Mouse (Mus musculus) embryonic facial prominence, embryonic 11.5 days (tissue): Measurements from ENCODE around the gene Acly. TPM values are rescaled to one million over a fixed set of nuclear protein-coding genes. Genes with fewer than 3 reads are reported as not detected.

Experiments
- ATAC-seq: fragments of 200-750 bp; cut with Nextera tagmentation; replicated peaks from 2 replicates; pipeline ENCODE4 v1.8.0; 2017; ENCODE audit warnings: low read depth; ENCODE audit not compliant: insufficient number of reproducible peaks, low FRiP score, low TSS enrichment
- DNase-seq: peaks from one replicate; pipeline ENCODE4 v3.0.0-alpha.2; 2015; ENCODE audit warnings: low spot score
- H3K27ac ChIP-seq: fragments of 300-500 bp; sonication (generic); replicated peaks from 2 replicates; pipeline ENCODE4 v1.5.1; 2014; ENCODE audit warnings: mild to moderate bottlenecking, low read depth, low read length, control low read depth
- H3K27me3 ChIP-seq: fragments of 300-500 bp; sonication (generic); 2 replicates; pipeline ENCODE4 v1.6.1; 2014; ENCODE audit warnings: mild to moderate bottlenecking, low read length, moderate library complexity, mixed read lengths; ENCODE audit not compliant: control insufficient read depth, insufficient read depth
- H3K36me3 ChIP-seq: fragments of 300-500 bp; sonication (generic); replicated peaks from 2 replicates; pipeline ENCODE4 v1.6.1; 2014; ENCODE audit warnings: low read depth, mild to moderate bottlenecking, low read length, moderate library complexity, mixed read lengths; ENCODE audit not compliant: control insufficient read depth, insufficient read depth
- H3K4me1 ChIP-seq: fragments of 300-500 bp; sonication (generic); 2 replicates; pipeline ENCODE4 v1.6.1; 2014; ENCODE audit warnings: low read length, mixed read lengths; ENCODE audit not compliant: control insufficient read depth, insufficient read depth
- H3K4me2 ChIP-seq: fragments of 300-500 bp; sonication (generic); 2 replicates; pipeline ENCODE4 v1.6.1; 2014; ENCODE audit warnings: low read depth, mild to moderate bottlenecking, control low read depth, low read length, moderate library complexity
- H3K4me3 ChIP-seq: fragments of 300-500 bp; sonication (generic); 2 replicates; pipeline ENCODE4 v1.5.1; 2014; ENCODE audit warnings: low read depth, low read length, control low read depth
- H3K9ac ChIP-seq: fragments of 300-500 bp; sonication (generic); replicated peaks from 2 replicates; pipeline ENCODE4 v1.6.1; 2014; ENCODE audit warnings: mild to moderate bottlenecking, control low read depth, low read length
- H3K9me3 ChIP-seq: fragments of 300-500 bp; sonication (generic); replicated peaks from 2 replicates; pipeline ENCODE4 v1.6.1; 2016; ENCODE audit warnings: mild to moderate bottlenecking, low read length, inconsistent platforms, mixed read lengths; ENCODE audit not compliant: control insufficient read depth
- WGBS: fragments of 180-500 bp; shearing (Covaris S2); extraction: QIAGEN DNeasy Blood & Tissue Kit; methylation state at CpG from one replicate; pipeline ENCODE4 v1.1.7; 2014; 5-methylcytosine and 5-hydroxymethylcytosine counted together
- polyA plus RNA-seq: library from polyadenylated mRNA; unstranded; fragments of >200 nt; fragmentation: Nextera tagmentation; extraction: Ambion mirVana; gene quantifications from 2 replicates; pipeline ENCODE4 v1.2.1, GENCODE M21; 2014

Gene Acly
- polyA plus RNA-seq, 1 experiment from 2014 or later = 200 TPM

- ATAC-seq (no peak), DNase-seq (no peak)
- peak overlapping the region; percentile 76 for H3K4me2 ChIP-seq
- H3K36me3 ChIP-seq = no peaks in the 10 kb centered on the region
- H3K4me3 ChIP-seq = peak overlapping the region; percentile 89
- H3K27me3 ChIP-seq = no peaks in the 10 kb centered on the region
- 23% methylated on average over 19 of the region's 19 CpGs for WGBS
- H3K4me1 ChIP-seq = peaks cover 5% of the 10 kb centered on the region; the same call in 1 of the 2 replicates
- peak overlapping the region; percentile 43 for H3K9ac ChIP-seq
- peak overlapping the region; percentile 7; the same call in 1 of the 2 replicates for H3K27ac ChIP-seq
- no peaks in the 10 kb centered on the region for H3K9me3 ChIP-seq
These were observed 770 bp upstream of the Acly start for GRCm38 (mm10) chr11:100528375-100529165.

GRCm38 (mm10) chr11:100527066-100527457 lies 738 bp downstream of the Acly start:
- Histone ChIP-seq H3K27me3 (no peaks in the 10 kb centered on the region), H3K9ac (peak overlapping the region; percentile 84)
- 0% methylated on average over 26 of the region's 26 CpGs for WGBS

GRCm38 (mm10) chr11:100526052-100526816 lies 1.6 kb downstream of the Acly start:
- WGBS = 9% methylated on average over 15 of the region's 15 CpGs
- DNase-seq (peak; percentile 19), ATAC-seq (no peak)
- Histone ChIP-seq H3K27ac (no peak overlapping the region), H3K9me3 (no peaks in the 10 kb centered on the region), H3K9ac (peak overlapping the region; percentile 84), H3K4me1 (peaks cover 5% of the 10 kb centered on the region; the same call in 1 of the 2 replicates), H3K36me3 (peaks cover 10% of the 10 kb centered on the region), H3K27me3 (no peaks in the 10 kb centered on the region), H3K4me2 (peak overlapping the region; percentile 89), H3K4me3 (peak overlapping the region; percentile 89)

More at GRCm38 (mm10) chr11:100527066-100527457, 738 bp downstream of the Acly start:
- peaks cover 5% of the 10 kb centered on the region; the same call in 1 of the 2 replicates for H3K4me1 ChIP-seq
- H3K27ac ChIP-seq = peak overlapping the region; percentile 82
- ATAC-seq (peak; percentile 57), DNase-seq (peak; percentile 71)
- peak overlapping the region; percentile 89 for H3K4me2 ChIP-seq
- H3K36me3 ChIP-seq = peaks cover 10% of the 10 kb centered on the region
- H3K9me3 ChIP-seq = no peaks in the 10 kb centered on the region
- H3K4me3 ChIP-seq = peak overlapping the region; percentile 89

- 40% methylated on average over 11 of the region's 11 CpGs for WGBS
- Histone ChIP-seq H3K4me3 (no peak overlapping the region; the same call in 1 of the 2 replicates), H3K4me2 (peak overlapping the region; percentile 89), H3K27ac (no peak overlapping the region), H3K4me1 (peaks cover 5% of the 10 kb centered on the region; the same call in 1 of the 2 replicates), H3K9me3 (no peaks in the 10 kb centered on the region), H3K27me3 (no peaks in the 10 kb centered on the region), H3K36me3 (peaks cover 10% of the 10 kb centered on the region), H3K9ac (no peak overlapping the region)
- ATAC-seq (no peak), DNase-seq (no peak)
These were observed 2.7 kb downstream of the Acly start for GRCm38 (mm10) chr11:100524987-100525630.

- H3K4me2 ChIP-seq = no peak overlapping the region
- no peak for DNase-seq
- no peaks in the 10 kb centered on the region for H3K9me3 ChIP-seq
- H3K27me3 ChIP-seq = no peaks in the 10 kb centered on the region
- WGBS = 84% methylated on average over 5 of the region's 5 CpGs
- H3K4me1 ChIP-seq = peaks cover 5% of the 10 kb centered on the region; the same call in 1 of the 2 replicates
- H3K9ac ChIP-seq = no peak overlapping the region
- ATAC-seq = no peak
- no peak overlapping the region for H3K4me3 ChIP-seq
- H3K36me3 ChIP-seq = peaks cover 10% of the 10 kb centered on the region
- no peak overlapping the region for H3K27ac ChIP-seq
These were observed 3.4 kb downstream of the Acly start for GRCm38 (mm10) chr11:100524358-100524757.

GRCm38 (mm10) chr11:100520838-100521237 lies 7.0 kb downstream of the Acly start:
- WGBS = 80% methylated on average over 15 of the region's 15 CpGs
- Histone ChIP-seq H3K27me3 (no peaks in the 10 kb centered on the region), H3K27ac (no peak overlapping the region), H3K36me3 (peaks cover 18% of the 10 kb centered on the region), H3K9me3 (no peaks in the 10 kb centered on the region), H3K9ac (no peak overlapping the region), H3K4me2 (no peak overlapping the region), H3K4me3 (no peak overlapping the region), H3K4me1 (peaks cover 5% of the 10 kb centered on the region; the same call in 1 of the 2 replicates)
- DNase-seq (no peak), ATAC-seq (no peak)

GRCm38 (mm10) chr11:100519188-100519587 lies 8.6 kb downstream of the Acly start:
- Histone ChIP-seq H3K27me3 (no peaks in the 10 kb centered on the region), H3K4me3 (no peak overlapping the region), H3K9me3 (no peaks in the 10 kb centered on the region), H3K27ac (no peak overlapping the region), H3K36me3 (peaks cover 23% of the 10 kb centered on the region), H3K9ac (no peak overlapping the region), H3K4me2 (no peak overlapping the region), H3K4me1 (no peaks in the 10 kb centered on the region)
- no peak for ATAC-seq
- no peak for DNase-seq
- 76% methylated on average over 7 of the region's 7 CpGs for WGBS
